Mouse (Mus musculus): ENCODE results near the gene Ptdss2. TPM values are rescaled to one million over a fixed set of nuclear protein-coding genes. Genes with fewer than 3 reads are reported as not detected.

The Ptdss2 gene
- polyA plus RNA-seq, 1 experiment from 2014 or later: 59.4 TPM

DNA sequence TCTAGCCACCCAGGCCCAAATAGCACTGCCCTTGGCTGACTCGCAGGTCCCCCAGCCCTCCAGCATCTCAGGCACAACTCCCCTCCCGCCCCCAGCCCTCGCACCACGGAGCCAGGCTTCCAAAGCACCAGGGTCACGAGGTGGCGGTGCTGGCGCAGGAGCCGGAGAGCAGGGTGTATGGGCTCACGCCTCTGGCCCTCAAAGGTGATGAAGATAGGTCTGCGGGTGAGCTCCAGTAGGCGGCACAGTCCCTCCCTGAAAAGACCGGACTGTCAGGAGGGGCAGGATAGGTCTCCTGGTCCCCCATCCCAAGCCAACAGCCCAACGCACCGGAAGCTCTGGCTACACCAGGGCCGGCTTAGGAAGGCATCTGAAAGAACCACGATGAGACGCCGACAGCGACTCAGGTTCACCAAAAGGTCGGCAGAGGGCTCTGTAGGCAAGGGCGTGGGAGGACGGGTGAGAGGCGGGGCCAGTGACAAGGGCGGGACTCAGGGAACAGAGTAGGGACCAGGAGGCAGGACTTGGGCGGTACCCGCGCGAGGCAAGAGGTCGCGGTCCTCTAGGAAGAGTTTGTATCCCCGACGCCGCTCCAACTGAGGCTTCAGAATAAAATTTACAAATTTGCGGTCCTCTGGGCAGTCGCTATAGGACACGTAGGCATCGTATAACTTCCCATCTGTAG is 30.0 kb upstream of the Ptdss2 start:
- Histone ChIP-seq H3K27ac (ENCODE audit: low read length) (no peak overlapping the region), H3K27me3 (ENCODE audit: control insufficient read depth, insufficient read depth, low read length) (peaks cover 6% of the 10 kb centered on the region; the same call in 1 of the 2 replicates), H3K4me2 (ENCODE audit: low read depth, low read length) (peak overlapping the region; percentile 51), H3K4me3 (replicated peaks; ENCODE audit: low read length) (peak overlapping the region; percentile 12; the same call in 1 of the 2 replicates), H3K4me1 (ENCODE audit: control insufficient read depth, insufficient read depth, low read length) (peaks cover 9% of the 10 kb centered on the region), H3K9me3 (replicated peaks; ENCODE audit: control insufficient read depth, low read length) (no peaks in the 10 kb centered on the region), H3K36me3 (ENCODE audit: control insufficient read depth, insufficient read depth, low read length) (no peaks in the 10 kb centered on the region), H3K9ac (ENCODE audit: low read length) (peak overlapping the region; percentile 24; the same call in 1 of the 2 replicates)
- 10% methylated on average over 37 of the region's 37 CpGs for WGBS
- peak; percentile 88; the same call in 1 of the 2 replicates for ATAC-seq (ENCODE audit: insufficient read depth, low FRiP score)

DNA sequence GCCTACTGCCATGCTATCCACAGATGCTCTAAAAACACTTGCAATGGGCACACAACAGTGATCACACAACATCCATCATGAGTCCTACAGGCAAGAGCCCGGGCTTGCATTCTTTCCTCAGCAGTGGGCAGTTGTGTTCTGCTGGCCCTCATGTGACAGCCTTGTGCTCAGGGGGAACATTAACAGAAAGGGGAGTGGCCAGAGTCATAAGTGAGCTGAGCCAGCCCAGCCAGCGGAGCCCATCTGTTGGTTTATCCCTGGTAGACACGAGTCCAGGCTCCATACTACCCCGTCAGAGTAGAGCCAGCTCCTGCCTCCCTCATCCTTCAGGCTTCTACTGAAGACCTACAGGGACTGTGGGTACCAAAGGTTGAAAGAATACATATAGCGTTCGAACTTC is 28.2 kb upstream of the Ptdss2 start:
- Histone ChIP-seq H3K9ac (ENCODE audit: low read length) (no peak overlapping the region), H3K4me1 (ENCODE audit: control insufficient read depth, insufficient read depth, low read length) (peaks cover 6% of the 10 kb centered on the region), H3K4me3 (replicated peaks; ENCODE audit: low read length) (no peak overlapping the region), H3K9me3 (replicated peaks; ENCODE audit: control insufficient read depth, low read length) (no peaks in the 10 kb centered on the region), H3K27ac (ENCODE audit: low read length) (no peak overlapping the region), H3K36me3 (ENCODE audit: control insufficient read depth, insufficient read depth, low read length) (no peaks in the 10 kb centered on the region), H3K4me2 (ENCODE audit: low read depth, low read length) (no peak overlapping the region), H3K27me3 (ENCODE audit: control insufficient read depth, insufficient read depth, low read length) (no peaks in the 10 kb centered on the region; the same call in 1 of the 2 replicates)
- no peak for ATAC-seq (ENCODE audit: insufficient read depth, low FRiP score)
- 76% methylated on average over 6 of the region's 6 CpGs for WGBS

DNA sequence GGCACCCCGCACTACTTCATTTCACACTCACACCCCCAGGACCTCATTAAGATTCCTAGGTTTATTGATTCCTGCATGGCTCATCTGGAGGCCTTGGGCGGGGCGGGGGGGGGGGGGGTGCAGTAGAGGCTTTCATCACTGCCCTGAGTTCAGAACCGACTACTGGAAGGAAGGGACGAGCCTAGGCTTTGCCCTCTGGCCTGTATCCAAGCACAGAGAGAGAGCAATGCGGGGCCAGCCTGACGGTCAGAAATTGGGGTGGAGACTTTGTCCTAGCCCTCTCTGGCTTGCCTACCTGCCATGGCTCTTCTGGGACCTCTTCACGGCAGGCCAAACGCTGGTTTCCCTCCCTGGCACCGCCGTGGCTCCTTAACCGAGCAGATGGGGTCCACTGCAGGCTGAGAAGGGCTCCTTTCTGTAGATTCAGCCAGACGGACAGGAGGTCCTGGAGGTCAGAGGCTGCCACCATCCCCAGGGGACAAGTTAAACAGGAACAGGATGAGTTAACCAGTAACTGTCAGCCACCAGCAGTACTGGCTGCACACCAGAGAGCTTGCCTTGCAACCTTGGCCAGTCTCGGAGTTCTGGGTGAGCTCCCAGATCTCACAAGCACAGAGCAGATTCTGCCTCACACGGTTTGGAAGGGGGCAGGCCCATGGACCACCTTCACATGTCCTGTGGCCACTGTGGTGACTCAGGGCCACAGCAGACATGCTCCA is 27.5 kb upstream of the Ptdss2 start:
- Histone ChIP-seq H3K9ac (ENCODE audit: low read length) (no peak overlapping the region), H3K27me3 (ENCODE audit: control insufficient read depth, insufficient read depth, low read length) (no peaks in the 10 kb centered on the region; the same call in 1 of the 2 replicates)
- ATAC-seq (ENCODE audit: insufficient read depth, low FRiP score): no peak

DNA sequence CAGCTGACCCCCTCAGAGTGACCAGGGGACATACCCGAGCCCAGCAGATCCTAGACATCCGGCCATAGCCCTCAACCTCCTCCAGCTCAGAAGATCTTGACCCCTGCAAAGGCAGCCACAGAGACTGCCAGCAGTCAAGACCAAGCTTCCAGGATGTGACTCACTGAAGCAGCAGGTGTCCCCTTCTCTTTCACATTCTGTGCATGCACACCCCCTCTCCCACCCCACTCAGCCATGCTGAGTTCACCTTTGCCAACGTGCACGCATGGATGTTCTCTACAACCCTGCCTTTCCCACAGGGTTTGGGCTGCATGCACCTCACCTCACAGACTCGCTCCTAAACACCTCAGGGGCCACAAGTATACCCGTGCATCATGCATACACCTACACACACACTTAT is 26.2 kb upstream of the Ptdss2 start:
- no peak overlapping the region; the same call in 1 of the 2 replicates for H3K27ac ChIP-seq (ENCODE audit: low read length)
- H3K36me3 ChIP-seq (ENCODE audit: control insufficient read depth, insufficient read depth, low read length): no peaks in the 10 kb centered on the region
- no peak overlapping the region for H3K4me3 ChIP-seq (replicated peaks; ENCODE audit: low read length)
- WGBS: 80% methylated on average over 6 of the region's 6 CpGs
- H3K9me3 ChIP-seq (replicated peaks; ENCODE audit: control insufficient read depth, low read length): no peaks in the 10 kb centered on the region
- no peaks in the 10 kb centered on the region; the same call in 1 of the 2 replicates for H3K27me3 ChIP-seq (ENCODE audit: control insufficient read depth, insufficient read depth, low read length)
- no peak overlapping the region for H3K9ac ChIP-seq (ENCODE audit: low read length)
- H3K4me2 ChIP-seq (ENCODE audit: low read depth, low read length): 0 out of 2 replicates have a peak overlapping the region, but pooled peaks have one; percentile 14
- ATAC-seq (ENCODE audit: insufficient read depth, low FRiP score): no peak
- peaks cover 6% of the 10 kb centered on the region for H3K4me1 ChIP-seq (ENCODE audit: control insufficient read depth, insufficient read depth, low read length)

More for the DNA sequence above, 27.5 kb upstream of the Ptdss2 start:
- Histone ChIP-seq H3K36me3 (ENCODE audit: control insufficient read depth, insufficient read depth, low read length) (no peaks in the 10 kb centered on the region), H3K27ac (ENCODE audit: low read length) (no peak overlapping the region), H3K4me3 (replicated peaks; ENCODE audit: low read length) (no peak overlapping the region), H3K9me3 (replicated peaks; ENCODE audit: control insufficient read depth, low read length) (no peaks in the 10 kb centered on the region), H3K4me2 (ENCODE audit: low read depth, low read length) (no peak overlapping the region), H3K4me1 (ENCODE audit: control insufficient read depth, insufficient read depth, low read length) (peaks cover 6% of the 10 kb centered on the region)
- WGBS: 62% methylated on average over 15 of the region's 15 CpGs

DNA sequence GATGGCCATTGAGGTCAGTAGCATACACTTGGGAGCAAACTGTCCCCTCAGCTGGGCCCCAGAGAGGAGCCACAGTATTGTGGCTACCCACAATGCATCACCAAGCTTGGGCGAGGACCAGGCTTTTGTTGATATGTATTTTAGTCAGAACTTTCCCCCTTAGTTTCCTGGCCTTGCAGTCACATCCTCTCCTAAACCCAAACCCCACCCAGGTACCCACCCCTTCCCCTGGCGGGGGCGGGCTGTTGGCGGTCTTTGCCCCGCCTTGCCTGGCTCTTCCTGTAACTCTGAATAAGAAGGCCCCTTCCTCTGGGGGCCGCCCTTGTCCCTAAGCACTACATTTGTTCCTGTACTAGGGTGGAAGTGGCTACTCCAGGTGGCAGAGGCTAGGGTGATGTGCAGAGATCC is 25.5 kb upstream of the Ptdss2 start:
- 0 out of 2 replicates have a peak overlapping the region, but pooled peaks have one; percentile 6 for H3K27ac ChIP-seq (ENCODE audit: low read length)
- H3K4me1 ChIP-seq (ENCODE audit: control insufficient read depth, insufficient read depth, low read length): peaks cover 6% of the 10 kb centered on the region
- H3K36me3 ChIP-seq (ENCODE audit: control insufficient read depth, insufficient read depth, low read length): no peaks in the 10 kb centered on the region
- 0 out of 2 replicates have a peak overlapping the region, but pooled peaks have one; percentile 14 for H3K4me2 ChIP-seq (ENCODE audit: low read depth, low read length)
- H3K9ac ChIP-seq (ENCODE audit: low read length): 0 out of 2 replicates have a peak overlapping the region, but pooled peaks have one; percentile 25
- 42% methylated on average over 6 of the region's 6 CpGs for WGBS
- no peak overlapping the region for H3K4me3 ChIP-seq (replicated peaks; ENCODE audit: low read length)
- no peak for ATAC-seq (ENCODE audit: insufficient read depth, low FRiP score)
- H3K27me3 ChIP-seq (ENCODE audit: control insufficient read depth, insufficient read depth, low read length): no peaks in the 10 kb centered on the region; the same call in 1 of the 2 replicates
- no peaks in the 10 kb centered on the region for H3K9me3 ChIP-seq (replicated peaks; ENCODE audit: control insufficient read depth, low read length)

DNA sequence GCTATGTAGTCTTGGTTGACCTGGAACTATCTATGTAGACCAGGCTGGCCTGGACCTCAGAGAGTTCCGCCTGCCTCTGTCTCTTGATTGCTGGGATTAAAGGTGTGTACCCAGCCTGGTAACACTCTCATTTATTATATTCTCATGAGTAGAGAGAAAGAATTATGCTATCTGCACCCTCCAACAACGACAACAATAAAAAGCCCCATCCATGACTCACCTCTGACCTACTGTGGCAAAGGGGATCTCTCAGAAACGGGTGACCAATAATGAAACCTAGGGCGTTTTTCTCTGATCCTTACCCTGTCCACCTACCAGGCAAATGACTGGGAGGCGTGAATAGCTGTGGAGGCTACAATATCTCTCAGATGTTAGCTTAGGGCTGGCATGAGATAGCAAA is 25.0 kb upstream of the Ptdss2 start:
- no peak for ATAC-seq (ENCODE audit: insufficient read depth, low FRiP score)
- no peak overlapping the region for H3K4me2 ChIP-seq (ENCODE audit: low read depth, low read length)
- no peaks in the 10 kb centered on the region; the same call in 1 of the 2 replicates for H3K27me3 ChIP-seq (ENCODE audit: control insufficient read depth, insufficient read depth, low read length)
- H3K27ac ChIP-seq (ENCODE audit: low read length): 0 out of 2 replicates have a peak overlapping the region, but pooled peaks have one; percentile 6
- H3K9me3 ChIP-seq (replicated peaks; ENCODE audit: control insufficient read depth, low read length): no peaks in the 10 kb centered on the region
- H3K4me1 ChIP-seq (ENCODE audit: control insufficient read depth, insufficient read depth, low read length): peaks cover 6% of the 10 kb centered on the region
- 71% methylated on average over 5 of the region's 5 CpGs for WGBS
- H3K36me3 ChIP-seq (ENCODE audit: control insufficient read depth, insufficient read depth, low read length): no peaks in the 10 kb centered on the region
- H3K4me3 ChIP-seq (replicated peaks; ENCODE audit: low read length): no peak overlapping the region
- H3K9ac ChIP-seq (ENCODE audit: low read length): no peak overlapping the region

DNA sequence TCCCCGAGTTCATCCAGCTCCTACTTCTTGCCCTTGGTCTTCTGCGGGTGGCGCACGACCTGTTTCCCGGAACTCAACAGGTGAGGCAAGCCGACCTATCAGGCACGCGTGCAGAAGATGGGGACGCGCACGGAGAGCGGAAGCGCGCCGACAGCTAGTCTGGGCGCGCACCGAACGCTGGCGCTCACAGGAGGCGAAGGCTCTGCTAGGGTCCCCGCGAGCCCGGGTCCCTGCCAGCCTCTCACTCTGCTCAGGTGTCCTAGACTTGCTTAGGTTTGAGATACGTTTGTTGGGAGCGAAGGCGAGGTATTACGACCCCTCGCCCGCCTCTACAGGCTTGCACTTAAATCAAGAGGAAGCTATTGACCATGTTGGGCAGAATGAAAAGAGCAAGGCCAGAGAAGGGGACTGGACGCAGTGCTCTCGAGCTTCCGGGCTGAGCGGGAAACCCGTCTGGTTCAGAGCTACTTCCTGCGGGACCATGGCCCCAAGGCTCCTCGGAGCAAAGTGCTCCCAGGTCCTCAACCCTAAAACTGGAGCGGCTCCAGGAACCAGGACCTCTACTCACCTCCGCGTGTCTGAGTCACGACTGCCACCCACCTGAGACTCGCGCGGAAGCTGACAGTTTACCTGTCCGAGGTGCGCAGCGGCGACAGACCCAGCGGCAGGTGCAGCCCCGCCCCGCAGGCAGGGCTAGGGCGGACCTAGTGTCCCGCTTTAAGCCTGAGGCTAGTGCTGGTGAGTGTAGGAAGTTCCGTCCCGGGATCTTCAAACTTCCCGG is 22.1 kb upstream of the Ptdss2 start, which contains the start of gene Sigirr:
Sigirr (minus strand) TSS at position 662 of the 781 bp plus-strand sequence.
- Histone ChIP-seq H3K27me3 (ENCODE audit: control insufficient read depth, insufficient read depth, low read length) (no peaks in the 10 kb centered on the region; the same call in 1 of the 2 replicates), H3K36me3 (ENCODE audit: control insufficient read depth, insufficient read depth, low read length) (no peaks in the 10 kb centered on the region), H3K4me3 (replicated peaks; ENCODE audit: low read length) (peak within 1 kb of the TSS; percentile 52), H3K4me1 (ENCODE audit: control insufficient read depth, insufficient read depth, low read length) (no peaks in the 10 kb centered on the region; the same call in 1 of the 2 replicates), H3K9ac (ENCODE audit: low read length) (peak within 1 kb of the TSS; percentile 73), H3K27ac (ENCODE audit: low read length) (peak within 1 kb of the TSS; percentile 90), H3K4me2 (ENCODE audit: low read depth, low read length) (peak within 1 kb of the TSS; percentile 88), H3K9me3 (replicated peaks; ENCODE audit: control insufficient read depth, low read length) (no peaks in the 10 kb centered on the region)
- WGBS: under 1% methylated on average over 56 of the region's 56 CpGs
- ATAC-seq (ENCODE audit: insufficient read depth, low FRiP score): peak; percentile 81

DNA sequence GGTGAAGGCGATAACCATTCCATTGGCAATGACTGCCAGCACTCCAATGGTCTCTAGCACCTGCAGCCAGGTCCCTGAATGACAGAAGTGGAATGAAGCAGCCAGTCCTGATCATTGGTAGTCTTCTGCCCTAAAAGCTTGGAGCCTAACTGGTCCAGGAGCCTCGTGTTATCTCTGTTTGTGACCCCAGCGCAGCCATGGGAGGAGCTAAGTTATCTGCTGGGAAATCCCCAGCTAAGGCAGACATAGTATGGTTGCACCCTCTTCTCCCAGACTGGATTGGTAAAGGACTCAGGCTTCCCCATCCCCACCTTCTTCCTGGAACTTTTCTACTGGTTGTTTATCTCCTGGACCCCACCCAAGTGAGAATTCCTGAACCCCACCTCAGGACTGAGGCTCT is 19.0 kb upstream of the Ptdss2 start:
- no peaks in the 10 kb centered on the region for H3K36me3 ChIP-seq (ENCODE audit: control insufficient read depth, insufficient read depth, low read length)
- no peak for ATAC-seq (ENCODE audit: insufficient read depth, low FRiP score)
- no peak overlapping the region for H3K4me3 ChIP-seq (replicated peaks; ENCODE audit: low read length)
- no peaks in the 10 kb centered on the region; the same call in 1 of the 2 replicates for H3K4me1 ChIP-seq (ENCODE audit: control insufficient read depth, insufficient read depth, low read length)
- H3K27me3 ChIP-seq (ENCODE audit: control insufficient read depth, insufficient read depth, low read length): no peaks in the 10 kb centered on the region; the same call in 1 of the 2 replicates
- H3K4me2 ChIP-seq (ENCODE audit: low read depth, low read length): no peak overlapping the region
- 65% methylated on average over 3 of the region's 3 CpGs for WGBS
- H3K9ac ChIP-seq (ENCODE audit: low read length): no peak overlapping the region
- no peaks in the 10 kb centered on the region for H3K9me3 ChIP-seq (replicated peaks; ENCODE audit: control insufficient read depth, low read length)
- H3K27ac ChIP-seq (ENCODE audit: low read length): no peak overlapping the region
